Mouse (Mus musculus): ENCODE measurements around the gene Hnrnpc.

DNA sequence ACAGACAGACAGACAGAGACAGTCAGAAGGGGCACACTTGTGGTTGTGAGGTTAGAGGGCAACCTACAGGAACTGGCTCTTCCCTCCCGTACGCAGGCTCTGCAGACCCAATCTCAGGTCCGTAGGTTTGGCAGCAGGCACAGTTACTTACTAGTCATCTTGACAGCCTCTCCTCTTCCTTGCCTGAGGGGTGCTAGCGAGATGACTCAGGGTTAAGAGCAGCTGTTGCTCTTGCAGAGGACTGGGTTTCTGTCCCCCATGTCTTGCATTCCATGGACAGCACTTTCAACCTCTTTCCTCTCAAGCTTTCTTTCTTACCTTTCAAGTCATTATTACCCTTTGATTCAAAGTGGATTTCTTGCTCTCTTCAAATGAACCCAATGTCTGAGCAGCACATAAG lies 40.3 kb upstream of the Hnrnpc start:
- TF ChIP-seq CTCF (IDR thresholded peaks at IDR 0.05; ENCODE audit: insufficient read depth, low read length): no peak
- no peak for TF ChIP-seq POLR2A (IDR thresholded peaks at IDR 0.05; ENCODE audit: borderline replicate concordance, extremely low read depth, low read depth, low read length)

Measured in lung, adult 2 months (tissue).